Mouse (Mus musculus) embryonic facial prominence, embryonic 15.5 days (tissue): ENCODE measurements around the gene Ephx3. TPM values are rescaled to one million over a fixed set of nuclear protein-coding genes. Genes with fewer than 3 reads are reported as not detected.

ENCODE experiments used
- ATAC-seq: fragments of 200-750 bp; cut with Nextera tagmentation; 2 replicates; pipeline ENCODE4 v1.8.0; 2017; ENCODE audit warnings: low read depth, moderate TSS enrichment; ENCODE audit not compliant: insufficient number of reproducible peaks, low FRiP score, low TSS enrichment
- H3K27ac ChIP-seq: fragments of 300-500 bp; sonication (generic); replicated peaks from 2 replicates; pipeline ENCODE4 v1.5.1; 2015; ENCODE audit warnings: mild to moderate bottlenecking, inconsistent platforms
- H3K27me3 ChIP-seq: fragments of 300-500 bp; sonication (generic); 2 replicates; pipeline ENCODE4 v1.6.1; 2015; ENCODE audit warnings: inconsistent platforms
- H3K36me3 ChIP-seq: fragments of 300-500 bp; sonication (generic); 2 replicates; pipeline ENCODE4 v1.6.1; 2015; ENCODE audit warnings: mild to moderate bottlenecking, inconsistent platforms
- H3K4me1 ChIP-seq: fragments of 300-500 bp; sonication (generic); 2 replicates; pipeline ENCODE4 v1.6.1; 2015; ENCODE audit warnings: inconsistent platforms
- H3K4me2 ChIP-seq: fragments of 300-500 bp; sonication (generic); replicated peaks from 2 replicates; pipeline ENCODE4 v1.6.1; 2015; ENCODE audit warnings: mild to moderate bottlenecking, inconsistent platforms
- H3K4me3 ChIP-seq: fragments of 300-500 bp; sonication (generic); replicated peaks from 2 replicates; pipeline ENCODE4 v1.5.1; 2015; ENCODE audit warnings: mild to moderate bottlenecking, inconsistent platforms
- H3K9ac ChIP-seq: fragments of 300-500 bp; sonication (generic); 2 replicates; pipeline ENCODE4 v1.6.1; 2015; ENCODE audit warnings: inconsistent platforms
- H3K9me3 ChIP-seq: fragments of 300-500 bp; sonication (generic); replicated peaks from 2 replicates; pipeline ENCODE4 v1.6.1; 2016; ENCODE audit warnings: inconsistent platforms
- WGBS: fragments of 180-500 bp; shearing (Covaris S2); methylation state at CpG from one replicate; pipeline ENCODE4 v1.1.7; 2015; 5-methylcytosine and 5-hydroxymethylcytosine counted together
- polyA plus RNA-seq: library from polyadenylated mRNA; unstranded; fragments of >200 nt; fragmentation: Nextera tagmentation; extraction: Ambion mirVana; gene quantifications from 2 replicates; pipeline ENCODE4 v1.2.1, GENCODE M21; 2015

Gene Ephx3
- polyA plus RNA-seq, 1 experiment from 2014 or later, result 11.9 TPM

GRCm38 (mm10) chr17:32172485-32172884, 16.9 kb downstream of the Ephx3 start:
- WGBS, result 75% methylated on average over 2 of the region's 2 CpGs
- Histone ChIP-seq H3K9ac (no peak overlapping the region), H3K27ac (no peak overlapping the region), H3K4me3 (no peak overlapping the region), H3K9me3 (no peaks in the 10 kb centered on the region), H3K27me3 (no peaks in the 10 kb centered on the region), H3K4me2 (no peak overlapping the region), H3K4me1 (0 out of 2 replicates have a peak, but pooled peaks cover 3% of the 10 kb centered on the region), H3K36me3 (no peaks in the 10 kb centered on the region)
- ATAC-seq, result no peak

DNA sequence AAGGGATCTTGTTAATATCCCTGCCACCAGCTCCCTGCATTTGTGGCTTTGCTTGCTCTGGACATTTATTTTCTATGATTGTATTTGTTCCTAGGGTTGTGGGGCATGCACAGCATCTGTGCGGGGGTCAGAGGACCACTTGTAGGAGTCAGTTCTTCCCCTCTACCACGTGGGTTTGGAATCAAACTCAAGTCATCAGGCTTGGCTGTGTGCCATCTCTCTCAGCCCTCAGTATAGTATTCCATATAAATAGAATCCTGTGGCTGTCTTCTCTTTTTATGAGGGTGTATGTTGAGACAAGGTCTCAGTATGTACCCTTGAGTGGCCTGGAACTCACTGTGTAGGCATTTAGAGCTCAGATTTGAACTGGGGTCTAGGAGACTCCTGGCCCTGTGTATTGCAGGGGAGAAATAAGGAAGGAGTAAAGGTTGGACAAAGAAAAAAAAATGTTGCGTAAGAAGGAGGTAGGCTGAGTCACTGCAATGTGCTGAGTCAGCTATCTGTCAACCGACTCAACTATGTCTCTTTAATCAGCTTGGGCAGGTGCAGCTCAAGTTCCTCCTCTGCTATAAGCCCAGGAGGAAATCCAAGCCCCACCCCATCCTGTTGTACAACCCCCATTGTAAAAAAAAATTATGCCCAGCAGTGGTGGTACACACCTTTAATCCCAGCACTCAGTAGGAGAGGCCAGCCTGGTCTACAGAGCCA, 19.7 kb downstream of the Ephx3 start:
- Histone ChIP-seq H3K9ac (no peak overlapping the region), H3K9me3 (no peaks in the 10 kb centered on the region), H3K36me3 (no peaks in the 10 kb centered on the region), H3K27me3 (no peaks in the 10 kb centered on the region), H3K4me2 (no peak overlapping the region), H3K4me3 (no peak overlapping the region), H3K4me1 (peaks cover 22% of the 10 kb centered on the region), H3K27ac (0 out of 2 replicates have a peak overlapping the region, but pooled peaks have one; percentile 48)
- 59% methylated on average over 4 of the region's 4 CpGs for WGBS
- no peak for ATAC-seq

DNA sequence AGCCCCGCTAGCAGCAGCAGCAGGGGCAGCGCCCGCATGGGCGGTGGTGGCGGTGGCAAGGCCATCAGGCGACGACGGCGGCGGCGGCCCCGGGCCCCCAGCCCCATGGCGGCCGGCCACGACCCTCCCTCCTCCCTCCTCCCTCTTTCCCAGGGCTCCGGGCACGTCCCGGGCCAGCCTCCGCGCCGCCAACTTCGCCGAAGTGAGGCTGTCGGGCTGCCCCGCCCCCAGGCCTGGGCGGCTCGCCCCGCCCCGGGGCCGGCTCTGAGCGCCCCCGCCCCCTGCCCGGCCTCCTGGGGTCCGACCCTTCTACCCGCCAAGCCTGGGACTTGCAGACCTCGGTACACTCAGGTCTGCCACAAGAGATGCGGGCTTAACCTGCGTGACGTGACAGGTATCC, 22.7 kb downstream of the Ephx3 start, which contains the start of gene Notch3:
Notch3 (minus strand) TSS at position 166 of the 400 bp plus-strand sequence.
- Histone ChIP-seq H3K36me3 (no peaks in the 10 kb centered on the region), H3K9ac (peak within 1 kb of the TSS; percentile 65), H3K27me3 (no peaks in the 10 kb centered on the region), H3K4me1 (peaks cover 48% of the 10 kb centered on the region), H3K27ac (peak within 1 kb of the TSS; percentile 90), H3K9me3 (no peaks in the 10 kb centered on the region), H3K4me3 (peak within 1 kb of the TSS; percentile 75), H3K4me2 (peak within 1 kb of the TSS; percentile 87)
- ATAC-seq, result peak; percentile 81
- under 1% methylated on average over 31 of the region's 39 CpGs for WGBS

- H3K4me1 ChIP-seq, result peaks cover 48% of the 10 kb centered on the region
- H3K9ac ChIP-seq, result peak overlapping the region; percentile 65
- under 1% methylated on average over 34 of the region's 43 CpGs for WGBS
- no peaks in the 10 kb centered on the region for H3K9me3 ChIP-seq
- H3K4me3 ChIP-seq, result peak overlapping the region; percentile 75
- peak overlapping the region; percentile 87 for H3K4me2 ChIP-seq
- H3K27ac ChIP-seq, result peak overlapping the region; percentile 90
- no peaks in the 10 kb centered on the region for H3K36me3 ChIP-seq
- peak; percentile 49 for ATAC-seq
- no peaks in the 10 kb centered on the region for H3K27me3 ChIP-seq
These were observed 23.4 kb downstream of the Ephx3 start for GRCm38 (mm10) chr17:32165803-32166595.

GRCm38 (mm10) chr17:32165266-32165802, 24.0 kb downstream of the Ephx3 start:
- 0 out of 2 replicates have a peak, but pooled peaks cover 5% of the 10 kb centered on the region for H3K36me3 ChIP-seq
- peak; percentile 34; the same call in 1 of the 2 replicates for ATAC-seq
- H3K27ac ChIP-seq, result peak overlapping the region; percentile 90
- peak overlapping the region; percentile 75 for H3K4me3 ChIP-seq
- WGBS, result 4% methylated on average over 9 of the region's 9 CpGs
- H3K27me3 ChIP-seq, result no peaks in the 10 kb centered on the region
- no peaks in the 10 kb centered on the region for H3K9me3 ChIP-seq
- H3K9ac ChIP-seq, result peak overlapping the region; percentile 65
- peaks cover 48% of the 10 kb centered on the region for H3K4me1 ChIP-seq
- peak overlapping the region; percentile 87 for H3K4me2 ChIP-seq

- H3K4me2 ChIP-seq, result peak overlapping the region; percentile 87
- no peaks in the 10 kb centered on the region for H3K27me3 ChIP-seq
- peak overlapping the region; percentile 90 for H3K27ac ChIP-seq
- peaks cover 48% of the 10 kb centered on the region for H3K4me1 ChIP-seq
- H3K9ac ChIP-seq, result no peak overlapping the region
- no peak for ATAC-seq
- H3K36me3 ChIP-seq, result 0 out of 2 replicates have a peak, but pooled peaks cover 5% of the 10 kb centered on the region
- H3K4me3 ChIP-seq, result peak overlapping the region; percentile 75
- H3K9me3 ChIP-seq, result no peaks in the 10 kb centered on the region
These were observed 24.6 kb downstream of the Ephx3 start for GRCm38 (mm10) chr17:32164780-32165179.

GRCm38 (mm10) chr17:32163910-32164650, 25.3 kb downstream of the Ephx3 start:
- Histone ChIP-seq H3K9ac (no peak overlapping the region), H3K36me3 (0 out of 2 replicates have a peak, but pooled peaks cover 5% of the 10 kb centered on the region), H3K4me3 (no peak overlapping the region), H3K27me3 (no peaks in the 10 kb centered on the region), H3K4me2 (peak overlapping the region; percentile 6; the same call in 1 of the 2 replicates), H3K4me1 (peaks cover 48% of the 10 kb centered on the region), H3K27ac (peak overlapping the region; percentile 63), H3K9me3 (no peaks in the 10 kb centered on the region)
- WGBS, result 51% methylated on average over 6 of the region's 6 CpGs
- no peak for ATAC-seq

DNA sequence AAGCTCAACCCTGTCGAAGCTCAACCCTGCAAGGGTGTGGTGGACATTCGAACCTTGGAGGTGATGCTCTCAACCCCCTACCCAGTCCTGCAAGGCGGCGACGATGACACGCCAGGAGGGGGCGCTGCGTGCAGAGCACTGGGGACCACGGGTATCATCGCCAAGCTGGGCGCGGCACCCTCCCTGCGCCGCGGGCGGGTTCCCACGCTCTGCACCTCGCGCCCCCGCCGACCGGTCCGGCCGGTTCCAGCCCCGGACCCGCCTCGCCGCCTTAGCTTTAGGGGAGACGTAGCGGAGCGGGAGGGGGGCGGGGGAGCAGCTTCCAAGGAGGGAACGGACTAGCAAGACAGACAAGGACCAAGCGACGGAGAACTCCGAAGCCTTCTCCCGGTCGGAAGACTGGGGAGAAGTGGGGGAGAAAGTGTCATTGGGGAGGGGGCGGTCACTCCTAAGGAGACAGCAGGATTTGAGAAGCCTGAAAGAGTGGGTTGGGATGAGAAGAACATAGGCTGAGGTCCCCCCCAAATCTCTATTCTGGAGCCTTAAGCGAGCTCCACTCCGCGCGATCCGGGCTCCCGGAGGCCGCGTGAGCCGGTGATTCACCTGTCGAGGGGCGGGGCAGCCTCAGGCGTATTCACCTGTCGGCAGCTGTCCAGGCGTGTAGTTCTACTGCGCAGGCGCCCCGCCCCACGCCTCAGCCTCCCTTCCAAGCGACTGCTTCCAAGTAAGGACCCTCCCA, 27.1 kb downstream of the Ephx3 start:
- peaks cover 17% of the 10 kb centered on the region for H3K36me3 ChIP-seq
- H3K27ac ChIP-seq, result peak overlapping the region; percentile 74
- ATAC-seq, result peak; percentile 49
- peak overlapping the region; percentile 87 for H3K4me2 ChIP-seq
- peak overlapping the region; percentile 18 for H3K9ac ChIP-seq
- H3K4me1 ChIP-seq, result peaks cover 47% of the 10 kb centered on the region
- no peaks in the 10 kb centered on the region for H3K27me3 ChIP-seq
- H3K4me3 ChIP-seq, result peak overlapping the region; percentile 48
- WGBS, result 4% methylated on average over 58 of the region's 58 CpGs
- H3K9me3 ChIP-seq, result no peaks in the 10 kb centered on the region

DNA sequence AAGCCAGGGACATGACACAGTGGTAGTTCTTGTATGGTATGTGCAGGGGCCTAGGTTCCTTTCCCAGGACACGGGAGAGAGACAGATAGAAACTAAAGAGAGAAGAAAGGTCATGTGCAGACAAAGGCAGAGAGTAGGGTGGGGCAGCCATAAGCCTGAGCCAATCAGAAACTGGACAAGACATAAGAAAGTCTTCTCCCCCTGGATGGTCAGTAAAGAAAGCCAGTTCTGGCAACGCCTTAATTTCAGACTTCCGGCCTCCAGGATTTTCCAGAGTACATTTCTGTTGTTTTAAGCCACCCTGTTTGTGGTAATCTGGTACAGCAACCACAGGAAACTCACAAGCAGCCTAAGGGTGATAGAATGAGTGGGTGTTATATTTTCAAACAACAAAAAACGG, 28.5 kb downstream of the Ephx3 start:
- H3K9ac ChIP-seq, result no peak overlapping the region
- no peaks in the 10 kb centered on the region for H3K27me3 ChIP-seq
- H3K9me3 ChIP-seq, result no peaks in the 10 kb centered on the region
- H3K4me2 ChIP-seq, result no peak overlapping the region
- H3K27ac ChIP-seq, result 0 out of 2 replicates have a peak overlapping the region, but pooled peaks have one; percentile 28
- no peak for ATAC-seq
- H3K4me3 ChIP-seq, result no peak overlapping the region
- peaks cover 41% of the 10 kb centered on the region for H3K4me1 ChIP-seq
- WGBS, result 64% methylated on average over 4 of the region's 4 CpGs
- H3K36me3 ChIP-seq, result peaks cover 26% of the 10 kb centered on the region

DNA sequence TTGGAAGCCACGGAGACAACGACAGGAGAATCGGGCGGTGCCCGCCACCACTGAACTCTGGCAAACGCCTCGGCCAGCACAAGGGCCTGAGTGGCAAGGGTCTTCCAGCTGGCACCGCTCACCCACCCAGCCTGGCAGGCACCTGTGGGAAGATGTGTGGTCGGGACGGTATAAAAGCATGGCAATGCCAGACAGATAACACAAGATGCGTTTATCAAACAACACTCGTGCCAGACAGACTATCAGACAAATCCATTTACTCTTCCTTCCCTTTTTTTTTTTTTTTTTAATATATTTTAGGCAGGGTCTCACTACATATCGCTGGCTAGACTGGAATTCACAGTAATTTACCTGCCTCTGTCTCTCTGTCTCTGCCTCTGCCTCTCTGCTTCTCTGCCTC, 30.5 kb downstream of the Ephx3 start:
- Histone ChIP-seq H3K27ac (no peak overlapping the region), H3K4me2 (no peak overlapping the region), H3K36me3 (peaks cover 43% of the 10 kb centered on the region), H3K4me1 (peaks cover 22% of the 10 kb centered on the region), H3K9ac (no peak overlapping the region), H3K27me3 (no peaks in the 10 kb centered on the region), H3K4me3 (no peak overlapping the region), H3K9me3 (no peaks in the 10 kb centered on the region)
- WGBS, result 87% methylated on average over 13 of the region's 13 CpGs
- ATAC-seq, result no peak
